Mouse (Mus musculus): ENCODE measurements around the gene Rpp25l.
"Not testable (repeated sequence)": the region's sequence is repeated elsewhere in the genome, so short reads cannot be mapped to it uniquely, and the experiment has no call there.

The Rpp25l gene

DNA sequence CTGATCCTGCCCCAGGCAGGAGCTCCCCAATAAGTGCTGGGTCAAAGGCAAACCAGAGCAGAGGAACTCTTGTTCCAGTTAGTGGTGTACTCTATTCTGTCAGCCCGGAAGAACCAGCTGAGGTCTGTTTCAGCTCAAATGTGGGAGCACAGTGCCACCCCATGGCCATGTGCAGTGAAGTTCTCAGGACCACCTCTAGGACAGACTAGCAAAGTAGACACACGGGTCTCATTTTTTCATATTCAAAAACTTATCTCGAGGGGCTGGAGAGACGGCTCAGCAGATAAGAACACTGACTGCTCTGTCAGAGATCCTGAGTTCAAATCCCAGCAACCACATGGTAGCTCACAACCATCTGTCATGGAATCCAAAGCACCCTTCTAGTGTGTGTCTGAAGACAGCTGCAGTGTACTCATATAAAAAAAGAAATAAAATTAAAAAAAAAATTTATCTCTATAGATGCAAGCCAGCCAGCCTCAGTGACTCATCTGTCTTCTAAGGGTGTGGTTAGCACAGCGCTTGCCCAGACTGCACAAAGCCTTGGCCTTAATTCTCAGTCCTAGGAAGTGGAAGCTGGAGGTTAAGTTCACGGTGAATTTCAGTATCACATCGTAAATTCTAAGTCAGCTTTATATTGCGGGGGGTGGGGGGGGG, 24.4 kb upstream of the Rpp25l start:
- no peak for DNase-seq (ENCODE audit: low spot score)

DNA sequence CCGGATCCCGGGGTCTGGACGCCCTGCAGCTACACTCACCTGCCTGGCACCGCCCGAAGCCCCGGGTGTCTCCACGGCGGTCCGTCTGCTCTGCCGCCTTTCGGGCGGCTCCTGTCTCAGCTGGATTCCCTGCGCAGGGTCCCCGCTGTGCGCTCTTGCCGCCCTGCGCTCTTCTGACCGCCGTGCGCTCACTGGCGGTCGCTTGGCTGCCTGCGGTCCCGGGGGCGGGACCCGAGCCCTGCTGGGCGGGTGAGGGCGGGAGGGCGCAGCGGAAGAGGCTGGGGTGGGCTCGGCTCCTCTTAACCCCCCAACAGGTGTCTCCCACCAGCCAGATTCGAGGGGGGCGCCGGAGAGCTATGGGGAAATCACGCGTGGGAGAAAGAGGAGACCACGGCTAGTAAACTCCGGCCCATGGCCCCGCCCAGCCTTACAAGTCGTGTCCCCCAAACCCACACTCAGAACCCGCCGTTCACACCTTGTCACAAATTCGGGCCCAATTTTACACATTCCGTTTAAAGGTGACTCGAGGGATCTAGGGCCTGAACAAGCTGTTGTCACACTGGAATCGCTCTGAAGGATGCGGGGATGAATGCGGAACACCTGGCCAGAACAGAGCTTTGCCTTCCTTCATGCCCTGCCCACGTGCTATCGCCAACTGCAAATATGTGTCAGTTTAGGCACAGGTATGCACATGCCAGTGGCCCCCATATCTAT, 17.9 kb upstream of the Rpp25l start, which contains the start of gene Arid3c:
Arid3c (minus strand) TSS at position 91 of the 714 bp plus-strand sequence.
- DNase-seq (ENCODE audit: low spot score): no peak

DNA sequence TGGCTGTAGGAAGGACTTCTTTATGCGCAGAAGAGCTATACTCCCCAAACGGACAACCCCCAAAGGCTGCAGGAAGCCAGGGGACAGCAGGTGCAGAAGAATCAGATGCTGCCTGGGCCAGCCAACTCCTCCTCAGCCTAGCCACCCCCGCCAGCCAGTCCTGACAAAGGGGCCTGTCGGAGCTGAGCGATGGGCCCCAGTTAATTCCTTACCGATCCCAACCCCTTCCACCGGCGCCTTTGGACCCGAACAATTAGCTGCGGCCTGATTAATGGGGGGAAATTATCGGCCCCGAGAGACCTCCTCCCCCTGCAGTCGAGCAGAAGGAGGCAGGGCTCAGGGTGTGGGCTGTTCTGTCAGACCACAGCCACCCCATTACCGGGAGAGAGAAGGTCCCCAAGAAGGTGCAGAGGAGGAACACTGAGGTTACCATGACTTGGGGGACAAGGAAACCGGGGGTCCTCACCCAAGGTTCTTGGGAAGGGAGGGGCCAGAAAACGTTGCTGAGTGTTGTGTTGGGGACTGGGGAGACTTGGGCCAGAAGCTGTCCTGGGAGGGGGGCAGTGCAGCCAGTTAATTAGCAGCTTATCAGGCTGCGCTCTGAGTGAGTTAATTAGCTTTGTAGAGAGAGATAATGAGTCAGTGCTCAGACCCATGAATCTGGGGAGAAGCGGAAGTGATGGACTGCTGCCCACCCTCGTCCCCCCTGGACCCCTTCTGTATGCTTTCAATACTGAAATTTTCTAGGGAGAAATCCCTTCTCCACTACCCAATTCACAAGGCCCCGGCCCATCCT, 13.7 kb upstream of the Rpp25l start:
- DNase-seq (ENCODE audit: low spot score): no peak

DNA sequence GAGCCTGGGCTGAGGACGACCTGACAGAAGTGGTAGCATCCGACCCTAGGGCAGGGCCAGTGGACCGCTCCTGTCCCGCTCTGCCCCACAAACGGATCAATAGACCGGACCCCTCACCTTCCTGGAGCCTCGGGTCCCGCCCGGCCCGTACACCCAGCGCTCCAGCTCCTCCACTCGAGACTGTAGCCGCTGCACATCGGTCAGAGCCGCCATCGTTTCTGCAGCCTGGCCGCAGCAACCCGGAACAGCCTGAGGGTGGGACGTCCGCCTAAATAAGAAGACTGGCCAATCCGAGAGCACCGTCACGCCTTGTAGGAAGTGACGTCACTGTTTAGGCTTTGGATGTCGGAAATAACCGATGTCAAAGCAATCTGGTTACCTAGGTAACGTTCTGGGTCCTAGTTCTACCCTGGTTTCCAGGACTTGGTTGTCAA, 9.6 kb upstream of the Rpp25l start, which contains the start of gene Dctn3:
Dctn3 (minus strand) TSS at position 253 of the 434 bp plus-strand sequence.
- DNase-seq (ENCODE audit: low spot score): peak; percentile 88

DNA sequence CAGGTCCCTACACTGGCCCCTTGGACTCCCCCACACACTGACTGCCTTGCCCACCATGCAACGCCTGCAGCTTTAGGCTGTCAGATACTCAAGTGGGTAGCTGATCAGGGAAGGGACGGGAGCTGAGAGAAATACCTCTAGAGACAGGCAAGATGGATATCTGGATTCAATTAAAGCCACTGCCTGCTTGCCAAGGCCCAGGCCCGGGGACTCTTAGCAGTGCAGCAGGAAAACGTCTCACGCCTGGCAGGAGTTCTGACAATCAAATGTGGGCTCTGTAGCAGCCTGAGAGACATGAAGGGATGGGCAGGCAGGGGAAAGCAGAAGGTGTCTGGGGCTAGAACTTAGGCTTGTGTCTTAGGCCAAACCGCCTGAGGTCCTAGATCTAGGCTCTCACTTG, 3.5 kb upstream of the Rpp25l start:
- no peak for DNase-seq (ENCODE audit: low spot score)

DNA sequence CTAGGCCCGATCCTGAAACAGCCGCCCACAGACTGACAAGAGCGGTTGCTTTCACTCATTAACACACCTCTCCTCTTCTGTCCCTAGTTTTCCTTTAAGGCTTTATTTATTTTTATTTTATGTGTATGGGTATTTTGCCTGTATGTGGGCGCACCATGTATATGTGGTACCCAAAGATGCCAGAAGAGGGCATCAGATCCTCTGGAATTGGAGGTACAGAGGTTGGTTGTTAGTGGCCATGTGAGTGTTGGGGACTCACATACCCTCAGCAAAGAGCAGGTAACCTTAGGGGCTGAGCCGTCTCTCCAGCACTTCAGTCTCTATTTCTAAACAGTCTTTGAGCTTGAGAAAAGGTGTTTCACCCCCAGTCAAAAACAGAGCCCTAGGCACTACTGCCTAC, 2.3 kb upstream of the Rpp25l start:
- DNase-seq (ENCODE audit: low spot score): no peak

DNA sequence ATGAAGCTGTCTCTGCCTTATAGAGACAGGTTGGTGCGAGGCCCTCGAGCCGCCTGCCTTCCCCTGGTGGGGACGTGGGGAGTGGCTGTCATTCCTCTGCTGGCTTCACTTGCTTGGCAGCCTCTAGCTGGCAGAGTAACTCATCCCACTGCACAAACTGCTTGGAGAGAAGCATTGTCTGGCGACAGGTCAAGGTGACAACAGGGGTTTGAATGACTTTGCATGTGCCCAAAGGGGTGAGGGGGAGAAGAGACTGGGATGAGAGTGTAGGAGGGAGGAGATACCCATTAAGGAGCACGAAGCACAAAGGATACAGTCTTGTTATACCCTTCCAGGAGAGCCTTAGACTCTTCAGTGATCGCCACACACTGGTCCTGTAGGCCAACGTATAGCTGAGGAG, 1.7 kb upstream of the Rpp25l start:
- DNase-seq (ENCODE audit: low spot score): no peak

DNA sequence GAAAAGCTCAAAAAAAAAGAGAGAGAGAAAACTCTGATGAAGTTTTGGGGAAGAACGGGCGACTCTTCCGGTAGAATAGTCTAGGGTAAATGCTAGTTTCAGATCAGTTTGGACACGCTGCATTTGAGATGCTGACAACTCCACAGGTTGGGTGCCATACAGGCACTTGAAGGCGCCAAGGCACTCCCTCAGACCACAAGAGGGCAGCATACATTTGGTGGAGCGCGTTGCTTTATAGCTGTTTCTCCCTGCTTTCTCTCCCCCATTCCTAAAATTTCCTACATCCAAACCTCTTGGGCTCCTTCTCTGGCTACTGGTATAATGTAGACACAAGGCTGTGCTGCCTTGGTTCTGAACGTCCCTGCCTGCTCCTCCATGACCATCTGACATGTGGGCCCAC, 942 bp upstream of the Rpp25l start:
- no peak for DNase-seq (ENCODE audit: low spot score)

DNA sequence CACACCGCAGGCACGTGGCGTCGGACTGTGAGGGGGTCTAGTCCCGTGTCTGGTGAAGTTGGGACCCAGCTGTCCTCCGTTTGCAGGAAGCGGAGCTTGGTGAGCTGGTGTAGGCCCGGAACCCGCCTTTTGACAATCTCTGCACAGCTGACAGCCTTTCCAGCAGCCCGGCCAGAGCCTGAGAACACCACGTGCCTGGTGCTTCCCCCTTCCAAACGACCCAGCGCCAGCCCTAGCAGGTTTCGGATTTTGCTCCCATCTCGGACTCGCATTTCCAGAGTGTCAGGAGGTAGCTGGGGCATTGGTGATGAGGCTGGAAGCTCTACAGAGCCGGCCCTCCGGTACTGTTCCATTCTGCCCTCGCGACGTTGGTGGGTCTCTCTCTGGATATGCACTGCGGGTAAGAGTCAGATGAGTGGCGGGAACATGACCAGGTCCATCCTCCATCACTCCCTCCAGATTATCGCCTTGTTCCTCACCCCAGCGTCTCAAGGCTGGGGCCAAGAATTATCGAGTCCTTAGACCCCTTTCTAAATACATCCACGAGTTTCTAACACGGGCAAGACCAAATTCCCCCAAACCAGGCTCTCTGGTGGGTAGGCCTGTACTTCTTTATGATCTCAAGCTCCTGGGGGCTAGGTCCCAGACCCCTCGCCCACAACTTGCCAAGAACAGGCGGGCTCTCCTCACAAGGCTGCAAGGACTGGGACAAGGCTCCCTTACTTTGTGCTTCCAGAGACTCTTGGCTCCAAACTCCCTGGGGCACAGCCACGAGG, 725 bp downstream of the Rpp25l start:
- DNase-seq (ENCODE audit: low spot score): no peak

DNA sequence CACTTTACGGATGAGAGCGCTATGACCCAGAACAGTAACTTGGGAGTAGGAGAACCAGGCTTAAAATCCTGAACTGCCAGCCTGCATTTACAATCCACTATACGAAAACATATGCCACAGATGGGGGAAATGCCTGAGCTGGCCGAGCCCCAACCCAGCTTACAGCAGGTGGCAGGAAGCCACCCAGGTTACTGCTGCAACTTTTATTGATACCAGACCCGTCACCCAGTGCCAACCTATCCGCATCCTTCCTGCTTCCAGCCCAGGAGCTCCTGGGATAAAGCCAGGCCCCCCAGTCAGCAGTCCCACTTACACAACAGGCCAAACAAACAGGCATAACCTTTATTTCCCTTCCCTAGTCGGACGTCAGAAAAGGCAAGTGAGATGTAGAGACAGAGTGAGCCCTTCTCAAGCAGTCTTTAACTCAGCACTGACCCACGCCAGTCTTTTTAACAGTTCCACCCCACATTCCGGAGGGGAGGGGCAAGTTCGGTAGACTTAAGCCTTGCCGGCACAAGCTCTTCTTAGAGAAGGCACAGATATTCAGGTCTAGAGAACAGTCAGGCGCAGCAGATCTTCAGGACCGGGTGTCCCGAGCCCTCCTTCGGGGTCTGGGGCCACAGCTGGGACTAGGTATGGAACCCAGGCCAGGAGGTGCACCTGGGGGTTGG, 1.5 kb downstream of the Rpp25l start:
- DNase-seq (ENCODE audit: low spot score): no peak

DNA sequence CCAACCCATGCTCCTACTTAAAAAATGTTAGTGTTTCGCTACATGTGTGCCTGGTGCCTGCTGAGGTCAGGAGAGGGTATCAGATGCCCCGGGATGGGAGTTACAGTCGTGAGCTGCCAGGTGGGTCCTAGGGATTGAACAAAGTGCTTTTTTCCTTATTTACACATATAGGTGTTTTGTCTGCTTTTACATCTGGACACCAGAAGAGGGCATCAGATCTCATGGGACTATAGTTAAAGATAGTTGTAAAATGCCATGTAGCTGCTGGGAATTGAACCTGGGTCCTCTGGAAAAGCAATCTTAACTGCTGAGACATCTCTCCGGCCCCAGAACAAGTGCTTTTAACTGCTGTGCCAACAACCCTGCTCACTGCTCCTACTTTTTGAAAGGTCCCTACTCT, 3.1 kb downstream of the Rpp25l start:
- DNase-seq (ENCODE audit: low spot score): no peak

DNA sequence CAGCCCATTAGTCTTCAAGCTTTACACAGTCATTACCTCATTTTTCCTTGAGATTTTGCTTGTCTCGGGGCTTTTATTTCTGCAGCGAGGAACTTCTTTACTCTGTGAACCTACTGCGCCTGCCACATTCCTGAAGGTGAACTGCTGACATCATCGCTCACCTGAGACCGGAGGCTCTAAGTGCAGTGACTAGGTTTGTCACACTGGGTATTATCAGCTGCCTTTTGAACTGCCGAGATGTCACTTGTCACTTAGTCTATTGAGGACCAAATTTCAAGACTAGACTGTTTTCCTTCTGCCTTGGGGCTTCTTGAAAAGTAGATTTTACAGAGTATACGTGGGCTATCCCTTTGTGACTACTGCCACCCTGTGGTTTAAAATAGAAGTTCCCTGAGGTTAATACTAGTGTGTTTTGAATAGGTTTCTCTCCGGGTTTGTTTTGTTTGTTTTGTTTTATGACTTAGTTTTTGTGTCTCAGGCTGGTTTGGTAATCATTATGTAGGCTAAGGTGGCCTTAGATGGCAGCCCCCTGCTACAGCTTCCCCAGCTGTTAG, 5.1 kb downstream of the Rpp25l start:
- DNase-seq (ENCODE audit: low spot score): no peak

DNA sequence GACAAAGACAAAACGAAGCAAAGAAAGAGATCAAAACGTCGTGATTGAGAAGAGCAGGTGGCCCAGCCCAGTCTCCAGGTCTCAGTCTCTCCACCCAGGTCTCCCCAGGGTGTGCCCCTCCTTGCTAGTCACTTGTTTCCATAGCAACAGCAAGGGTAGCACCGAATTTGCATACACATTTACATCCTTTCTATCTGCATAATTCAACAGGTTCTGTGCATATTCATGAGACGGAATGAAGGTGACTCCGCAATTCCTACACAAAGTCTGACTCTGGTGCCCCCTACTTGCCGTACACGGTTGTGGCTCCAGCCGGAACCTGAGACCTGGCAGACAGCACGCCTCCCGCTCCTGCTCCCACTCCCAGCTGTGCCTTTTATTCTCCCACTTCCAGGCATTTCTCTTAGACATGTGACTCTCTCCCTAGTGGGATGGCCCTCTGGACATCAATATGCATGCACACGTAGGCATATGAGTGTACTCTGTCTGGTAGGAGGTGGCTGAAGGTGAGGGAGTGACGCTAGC, 6.3 kb downstream of the Rpp25l start:
- no peak for DNase-seq (ENCODE audit: low spot score)

DNA sequence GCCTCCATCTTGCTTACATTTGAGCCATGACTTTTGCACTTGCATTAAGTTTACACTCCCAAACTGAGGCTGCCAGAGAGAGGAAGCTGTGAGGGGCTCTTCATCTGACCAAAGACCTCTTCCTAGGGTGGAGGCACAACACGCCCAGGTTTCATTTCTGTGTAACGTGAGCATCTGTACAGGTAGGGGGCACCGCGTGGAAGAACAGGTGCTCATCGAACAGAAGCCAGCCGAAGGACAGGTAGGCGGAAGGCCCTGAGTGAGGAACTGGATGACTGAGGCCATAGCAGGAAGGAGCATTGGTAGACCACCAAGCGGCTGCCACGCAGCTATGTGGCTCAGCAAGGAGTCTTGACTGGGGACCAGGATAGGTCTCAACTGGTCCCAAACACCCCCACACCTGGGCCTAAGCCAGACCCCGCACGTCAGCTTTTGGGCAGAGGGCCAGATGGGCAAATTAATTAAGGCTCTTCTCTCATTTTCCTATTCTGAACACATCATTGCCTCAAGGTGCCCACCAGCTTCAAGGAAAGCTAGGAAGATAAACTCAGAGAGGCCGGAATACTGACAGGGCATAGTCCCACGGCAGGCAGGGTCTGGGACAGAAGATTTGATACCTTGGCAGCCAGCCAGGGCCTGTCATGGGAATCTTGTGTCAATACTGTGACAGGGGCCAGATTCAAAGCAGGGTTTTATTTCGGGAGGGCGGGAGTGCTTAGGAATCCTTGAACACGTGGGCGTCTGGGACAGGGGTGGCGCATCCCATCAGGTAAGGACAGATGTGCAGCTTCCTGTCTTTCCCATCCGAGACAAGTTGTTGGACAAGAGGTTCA, 7.2 kb downstream of the Rpp25l start:
- no peak for DNase-seq (ENCODE audit: low spot score)

DNA sequence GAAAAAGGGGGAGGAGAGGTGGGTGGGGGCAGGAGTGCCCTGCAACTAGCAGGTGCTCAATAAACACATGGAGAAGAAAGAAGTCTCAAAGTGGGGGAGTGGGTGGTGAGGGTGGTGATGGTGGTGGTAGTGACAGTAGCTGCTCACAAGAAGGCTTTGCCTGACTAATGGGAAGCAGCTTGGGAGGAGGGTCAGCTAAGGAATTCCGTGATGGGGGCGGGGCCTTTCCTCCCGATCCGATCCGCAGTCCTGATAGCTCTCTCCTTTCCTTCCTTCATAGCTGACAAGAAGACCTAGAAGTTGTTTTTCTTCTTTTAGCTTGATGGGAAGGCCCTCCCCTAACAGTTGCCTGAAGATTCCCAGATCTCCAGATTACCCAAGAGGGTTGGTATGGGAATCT, 8.7 kb downstream of the Rpp25l start:
- no peak for DNase-seq (ENCODE audit: low spot score)

DNA sequence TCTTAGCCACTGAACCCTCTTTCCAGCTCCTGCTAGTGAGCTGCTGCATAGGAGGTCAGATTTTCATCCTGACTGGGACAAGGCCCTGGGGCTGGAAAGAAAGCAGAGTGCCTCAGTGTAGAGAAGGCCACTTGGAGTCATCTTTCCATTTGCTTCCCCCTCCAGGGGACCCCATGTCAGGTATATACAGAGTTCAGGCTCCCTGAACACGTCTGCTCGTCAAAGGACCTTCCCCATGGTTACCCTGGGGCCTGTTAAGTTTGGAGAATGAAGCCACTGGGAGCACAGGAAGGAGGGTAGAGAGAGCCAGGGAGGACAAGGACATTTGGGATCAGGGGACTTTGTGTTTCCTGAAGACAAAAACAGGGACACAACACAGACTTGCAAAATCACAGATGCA, 11.1 kb downstream of the Rpp25l start:
- not testable (repeated sequence) for DNase-seq (ENCODE audit: low spot score)

DNA sequence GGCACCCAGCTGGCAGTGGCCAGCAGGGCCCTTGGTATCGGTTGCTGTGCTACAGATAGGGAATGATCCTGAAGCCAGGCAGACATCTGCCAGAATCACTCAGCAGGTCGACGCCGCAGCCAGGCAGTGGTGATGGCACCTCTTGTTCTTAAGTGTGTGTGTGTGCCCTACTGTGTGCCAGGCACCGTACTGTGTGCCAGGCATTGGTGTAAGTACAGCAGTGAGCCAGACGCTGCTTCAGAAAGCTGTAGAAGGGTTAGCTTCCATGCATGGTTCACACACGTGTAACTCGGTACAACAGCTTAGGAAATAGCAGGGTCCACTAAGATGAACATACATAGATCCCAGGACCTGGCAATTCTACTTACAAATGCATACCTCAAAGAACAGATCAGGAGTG, 13.1 kb downstream of the Rpp25l start:
- DNase-seq (ENCODE audit: low spot score): not testable (repeated sequence)

DNA sequence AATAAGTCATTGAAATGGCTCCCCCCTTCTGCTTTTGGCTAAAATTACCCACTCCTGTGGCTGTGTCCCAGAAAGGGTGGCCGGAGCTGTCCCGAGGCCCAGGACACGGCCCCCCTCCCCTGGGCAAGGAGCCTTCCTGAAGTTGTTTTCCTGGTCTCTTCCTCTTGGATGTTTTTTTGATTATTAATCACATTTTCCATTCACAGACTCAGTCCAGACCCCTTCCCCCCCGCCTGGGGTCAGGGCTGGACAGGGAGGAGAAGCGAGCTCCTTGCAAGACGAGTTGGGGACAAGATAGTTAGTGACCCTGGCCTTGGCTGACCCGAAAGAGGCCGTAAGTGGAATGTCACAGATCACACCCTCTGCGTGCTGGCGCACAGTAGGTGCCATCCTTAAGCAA, 13.6 kb downstream of the Rpp25l start, which contains the start of gene Il11ra1:
Il11ra1 (plus strand) TSS at position 207 of the 400 bp plus-strand sequence.
- DNase-seq (ENCODE audit: low spot score): not testable (repeated sequence)

DNA sequence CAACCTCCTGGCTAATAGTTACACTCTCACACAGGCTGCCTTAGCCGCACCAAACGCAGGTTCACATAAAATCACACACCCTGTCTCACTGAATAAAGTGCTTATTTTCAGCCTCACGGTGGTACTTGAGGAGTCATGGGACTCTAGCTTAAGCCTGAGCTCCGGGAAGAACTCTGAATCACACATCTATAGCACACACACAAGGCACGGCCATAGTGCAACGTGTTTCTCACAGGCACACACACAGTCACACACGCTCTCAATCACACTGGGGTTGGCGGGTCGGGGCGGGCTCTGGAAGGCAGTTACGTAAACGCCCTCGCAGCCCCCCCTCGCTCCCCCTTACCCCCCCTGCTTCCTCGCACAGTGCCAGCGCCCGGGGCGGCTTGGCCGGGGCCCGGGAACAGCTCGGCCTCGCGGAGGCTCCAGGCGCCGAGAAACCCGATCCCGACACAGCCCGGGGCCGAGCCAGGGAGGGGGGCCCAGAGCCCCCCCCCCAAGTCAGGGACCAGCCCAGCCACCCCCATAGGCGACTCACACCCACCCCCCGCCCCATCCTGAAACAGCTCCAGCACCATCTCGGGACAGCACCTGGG, 14.8 kb downstream of the Rpp25l start:
- DNase-seq (ENCODE audit: low spot score): not testable (repeated sequence)

All from ovary, adult 18-20 months (tissue).